Mouse (Mus musculus) embryo, embryonic 10 days (tissue): ENCODE measurements at regions not wholly inside any gene's neighbourhood (a gene's known extent, or its start where the extent isn't known, plus 50 kb on each side); places are given as distances from the start of the nearest gene placed in this dataset.
"Not testable (repeated sequence)": the region's sequence is repeated elsewhere in the genome, so short reads cannot be mapped to it uniquely, and the experiment has no call there.

ENCODE experiments used
- DNase-seq: peaks from one replicate; pipeline ENCODE4 v3.0.0-alpha.2; 2015; ENCODE audit warnings: low spot score

DNA sequence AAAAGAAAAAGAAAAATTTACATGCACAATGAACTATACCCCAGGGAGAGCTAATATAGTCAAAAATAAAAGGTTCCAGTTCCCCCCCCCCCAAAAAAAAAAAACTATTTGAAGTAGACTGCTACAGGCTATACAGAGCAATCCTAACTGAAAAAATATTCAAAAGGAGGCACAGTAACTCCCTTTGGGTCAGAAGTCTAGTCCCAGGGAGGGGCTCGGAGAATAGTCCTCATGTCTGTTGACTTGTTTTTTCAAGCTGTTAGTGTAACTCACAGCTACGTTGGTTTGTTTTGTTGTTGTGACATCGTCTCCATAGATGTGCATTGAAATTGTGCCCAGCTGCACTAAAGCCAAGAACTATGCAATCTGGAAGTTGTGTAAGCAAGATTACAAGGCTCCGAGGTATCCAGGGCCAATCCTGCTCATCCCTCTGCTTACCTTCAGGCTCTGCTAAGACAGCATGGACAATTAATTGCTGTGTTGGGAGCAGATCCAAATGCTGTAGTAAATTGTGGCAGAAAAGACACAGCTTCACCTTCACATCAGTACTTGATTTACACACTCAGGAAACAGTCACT is 137.2 kb upstream of the Pnpt1 start:
- no peak for DNase-seq

DNA sequence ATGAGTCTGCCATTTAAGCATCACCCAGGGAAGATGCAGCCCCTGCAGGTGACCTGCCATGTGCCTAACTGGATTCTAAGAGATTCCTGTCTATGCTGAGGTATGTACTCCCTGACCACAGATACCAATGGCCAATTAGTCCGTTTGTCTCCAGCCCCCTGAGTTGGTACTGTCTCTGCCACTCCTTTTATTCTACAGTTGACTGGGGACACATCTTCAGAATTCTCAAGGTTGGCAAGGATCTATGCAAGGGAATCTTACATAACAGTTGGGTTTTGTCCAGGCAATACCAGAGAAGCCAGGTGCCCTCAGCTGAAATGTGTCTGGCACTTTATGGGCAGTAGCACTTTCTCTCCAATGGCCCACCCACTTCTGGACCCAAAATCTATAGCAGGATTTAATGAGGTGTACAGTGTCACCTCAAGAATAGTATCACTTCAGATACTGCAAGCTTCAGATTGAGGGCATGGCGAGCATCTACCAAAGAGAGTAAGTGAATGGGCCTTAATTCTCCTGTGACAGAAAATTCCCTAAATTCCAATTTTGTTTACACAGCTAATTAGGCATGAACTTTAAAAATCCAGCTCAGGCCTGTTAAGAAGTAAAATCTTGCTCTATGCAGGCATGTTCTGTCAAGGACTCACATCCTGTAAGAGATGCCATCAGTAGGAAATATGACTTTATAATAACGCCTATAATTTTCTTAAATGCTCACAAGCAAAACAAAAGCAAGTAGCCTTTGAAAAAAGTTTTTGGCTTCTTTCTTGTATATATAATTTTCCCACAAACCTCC is 132.0 kb upstream of the Pnpt1 start:
- DNase-seq, result no peak

GRCm38 (mm10) chr11:28999196-28999595 is 131.3 kb upstream of the Pnpt1 start:
- peak; percentile 6 for DNase-seq

- peak; percentile 6 for DNase-seq
Observed at GRCm38 (mm10) chr11:28999620-29000019, 130.9 kb upstream of the Pnpt1 start.

DNA sequence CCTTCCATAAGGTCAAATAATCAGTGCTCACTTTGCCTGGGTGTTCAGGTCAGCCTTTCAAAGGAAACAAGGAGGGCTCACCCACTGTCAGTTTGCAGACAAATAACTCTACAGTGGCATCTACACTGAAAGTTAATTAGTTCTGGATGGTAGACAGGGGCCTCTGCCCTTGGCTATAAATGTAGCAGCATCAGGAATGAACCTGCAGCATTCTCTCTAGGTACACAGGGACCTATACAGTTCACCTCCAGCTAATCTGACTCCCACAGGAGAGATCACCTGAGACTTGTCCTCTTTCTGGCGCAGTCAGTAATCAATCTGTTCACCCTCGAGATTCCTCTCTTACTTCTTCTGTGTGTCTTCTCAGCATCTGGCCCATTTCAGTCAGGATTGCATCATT is 130.3 kb upstream of the Pnpt1 start:
- no peak for DNase-seq

GRCm38 (mm10) chr11:29017406-29017805 is 113.1 kb upstream of the Pnpt1 start:
- DNase-seq, result no peak

DNA sequence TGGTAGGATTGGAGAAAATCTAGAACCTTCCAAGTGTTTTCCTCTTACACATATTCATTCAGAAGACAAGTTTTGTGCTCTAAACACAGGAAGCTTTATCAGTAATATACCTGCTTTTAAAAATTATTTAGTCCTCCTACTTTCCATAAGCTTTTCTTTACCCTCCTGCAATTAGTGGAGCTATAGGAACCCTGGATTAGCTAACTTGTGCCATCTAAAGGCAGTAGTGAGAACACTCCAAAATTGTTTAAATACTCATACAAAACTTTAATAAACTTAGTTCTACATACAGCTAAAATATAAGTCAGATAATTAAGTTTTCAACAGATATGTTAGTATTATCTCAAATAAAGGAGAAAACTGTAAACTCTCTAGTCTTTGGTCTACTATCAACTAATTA is 89.7 kb upstream of the Pnpt1 start:
- peak; percentile 26 for DNase-seq

DNA sequence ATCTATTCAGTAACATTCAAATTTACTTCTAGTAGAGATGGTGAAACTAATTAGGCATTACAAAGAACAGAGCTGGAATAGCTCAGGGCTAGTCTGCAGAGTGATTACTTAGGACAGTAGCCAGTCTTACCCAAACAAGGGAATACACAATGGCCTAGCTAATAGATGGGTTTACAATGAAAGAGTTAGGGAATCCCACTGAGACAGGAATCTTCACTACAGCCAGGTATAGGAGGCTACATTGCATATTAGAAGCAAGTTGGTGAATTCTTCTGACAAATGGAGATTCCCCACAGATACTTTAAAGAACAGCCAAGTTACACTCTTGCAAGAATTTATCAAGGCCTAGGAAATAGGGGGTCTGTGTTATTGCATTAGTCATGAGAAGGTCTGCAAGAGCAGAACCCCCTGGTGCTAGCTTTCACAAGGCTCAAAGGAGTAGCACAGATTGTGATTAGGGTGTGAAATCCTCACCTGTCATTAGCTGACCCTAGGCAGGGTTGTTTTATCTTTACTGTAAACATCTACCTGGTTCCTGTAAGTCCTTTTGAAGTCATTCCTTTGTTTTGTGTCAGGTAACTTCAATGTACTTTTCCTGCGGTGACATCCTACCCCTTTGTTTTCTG is 82.4 kb upstream of the Pnpt1 start:
- not testable (repeated sequence) for DNase-seq

GRCm38 (mm10) chr11:29052625-29053024 is 77.9 kb upstream of the Pnpt1 start:
- DNase-seq, result no peak

- DNase-seq, result not testable (repeated sequence)
Observed at GRCm38 (mm10) chr11:29069586-29069985, 61.0 kb upstream of the Pnpt1 start.

DNA sequence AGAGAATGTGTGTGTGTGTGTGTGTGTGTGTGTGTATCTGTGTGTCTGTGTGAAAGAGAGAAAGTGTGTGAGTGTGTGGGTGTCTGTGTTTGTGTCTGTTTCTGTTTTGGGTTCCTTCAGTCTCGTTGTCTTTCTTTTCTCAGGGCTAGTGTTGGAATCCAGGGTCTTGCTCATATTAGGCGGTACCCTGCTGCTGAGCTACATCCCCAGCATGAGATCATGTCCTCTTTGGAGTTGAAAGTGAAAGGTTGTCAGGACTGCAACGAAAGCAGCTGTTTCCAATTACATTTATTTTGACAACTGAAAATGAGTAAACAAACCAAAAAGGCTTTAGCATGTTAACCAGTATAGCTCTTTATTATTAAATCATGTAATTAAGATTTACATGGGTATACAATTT is 58.3 kb upstream of the Pnpt1 start:
- DNase-seq, result peak; percentile 33
